Mouse (Mus musculus) thymus, adult 18-20 months (tissue): ENCODE measurements at regions not wholly inside any gene's neighbourhood (a gene's known extent, or its start where the extent isn't known, plus 50 kb on each side); places are given as distances from the start of the nearest gene placed in this dataset.

Experiments
- DNase-seq, 2 experiments: peaks; one replicate each; pipeline ENCODE4 v3.0.0; 2022; ENCODE audit warnings: mixed read lengths in 2 of 2

GRCm38 (mm10) chr1:121842381-121843075 lies 274.7 kb upstream of the Ddx18 start:
- DNase-seq, result no peak

DNA sequence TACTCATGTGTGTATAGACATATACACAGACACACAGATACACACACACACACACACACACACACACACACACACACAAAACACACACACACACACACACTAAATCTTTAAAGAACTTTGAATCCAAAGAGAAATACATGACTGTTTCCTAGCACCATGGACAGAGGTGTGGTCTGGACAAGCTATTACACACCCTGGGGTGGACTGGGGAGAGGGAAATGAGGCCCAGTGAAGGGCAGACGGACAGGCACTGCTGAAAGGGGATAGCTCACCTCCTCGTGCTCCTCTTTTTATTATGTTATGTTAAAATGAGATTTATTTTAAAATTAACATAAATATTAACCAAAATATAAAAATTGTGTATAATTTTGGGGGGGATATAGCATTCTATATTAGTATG lies 265.8 kb upstream of the Ddx18 start:
- no peak for DNase-seq

DNA sequence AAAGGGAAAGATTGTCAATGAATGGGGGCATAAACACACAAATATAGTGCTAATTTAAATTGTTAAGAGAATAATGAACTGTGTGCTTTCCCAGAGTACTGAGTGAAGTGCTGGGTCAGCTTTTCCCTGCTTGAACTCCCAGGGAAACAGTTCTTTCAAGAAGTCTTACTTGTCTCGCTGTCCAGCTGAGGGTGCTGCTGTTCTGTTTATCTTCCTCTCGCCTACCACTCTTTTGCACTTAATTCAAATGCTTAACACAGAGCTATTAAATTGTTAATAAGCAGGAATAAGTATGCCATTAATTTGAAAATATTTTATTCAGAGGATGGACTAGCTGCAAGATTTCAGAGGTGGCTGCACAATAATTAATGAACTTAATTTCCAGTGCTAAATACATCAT lies 262.5 kb upstream of the Ddx18 start:
- no peak for DNase-seq

- no peak for DNase-seq
Measured at GRCm38 (mm10) chr1:121822950-121823349, 255.2 kb upstream of the Ddx18 start.

- DNase-seq, result no peak
Measured at GRCm38 (mm10) chr1:121803338-121803737, 235.5 kb upstream of the Ddx18 start.

GRCm38 (mm10) chr1:121802476-121802875 lies 234.7 kb upstream of the Ddx18 start:
- DNase-seq, result no peak

GRCm38 (mm10) chr1:121798502-121798901 lies 230.7 kb upstream of the Ddx18 start:
- DNase-seq, result no peak

DNA sequence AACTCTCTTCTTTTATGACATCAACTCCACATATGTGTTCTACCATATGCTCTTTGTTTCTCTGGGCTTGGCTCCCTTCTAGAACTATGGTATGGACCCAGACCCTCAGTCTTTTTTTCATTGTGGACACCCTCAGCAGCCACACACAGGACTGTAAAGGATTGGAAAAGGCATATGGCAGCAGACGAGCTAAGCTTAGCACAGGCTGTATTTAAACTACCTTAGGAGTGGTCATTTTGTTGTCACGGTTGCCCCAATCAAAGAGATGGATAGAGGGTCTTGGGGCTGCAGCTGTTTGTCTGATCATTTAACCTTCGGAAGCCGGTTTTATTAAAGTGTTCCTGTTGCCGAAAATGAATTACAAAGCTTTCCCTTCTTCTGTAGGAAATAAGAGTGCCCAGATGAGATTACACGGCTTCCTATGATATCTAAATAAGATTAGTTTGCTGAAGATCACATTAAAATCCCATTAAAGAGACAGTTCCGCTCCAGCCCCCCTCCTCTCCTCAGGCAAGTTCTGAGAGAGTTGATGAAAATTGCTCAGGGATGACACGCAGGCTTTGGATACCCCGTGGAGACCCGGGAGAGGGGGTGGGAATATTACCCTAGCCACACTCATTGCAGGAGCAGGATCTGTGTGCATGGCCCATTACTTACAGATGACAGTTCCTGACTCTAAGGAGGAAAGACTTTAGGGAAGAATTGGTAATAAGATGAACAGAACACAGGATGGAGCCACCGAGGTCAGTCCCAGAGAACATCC lies 227.4 kb upstream of the Ddx18 start:
- no peak for DNase-seq

DNA sequence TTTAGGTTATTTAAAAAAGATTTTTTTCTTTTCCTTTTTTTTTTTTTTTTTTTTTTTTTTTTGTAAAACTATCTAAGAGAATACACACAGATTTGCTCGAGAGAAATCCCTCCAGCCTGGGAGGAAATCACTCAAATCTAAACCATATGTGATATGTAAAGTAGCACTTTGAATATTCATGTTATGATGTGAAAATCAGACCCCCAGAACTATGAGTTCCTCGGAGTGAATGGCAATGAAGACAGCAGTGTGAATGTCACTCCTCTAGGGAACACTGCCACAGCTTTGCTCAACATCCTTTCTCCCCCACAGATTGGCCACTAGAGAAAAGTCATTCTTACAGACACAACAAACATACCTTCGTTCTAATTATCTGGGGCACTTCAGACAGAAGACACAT lies 217.8 kb upstream of the Ddx18 start:
- no peak for DNase-seq

DNA sequence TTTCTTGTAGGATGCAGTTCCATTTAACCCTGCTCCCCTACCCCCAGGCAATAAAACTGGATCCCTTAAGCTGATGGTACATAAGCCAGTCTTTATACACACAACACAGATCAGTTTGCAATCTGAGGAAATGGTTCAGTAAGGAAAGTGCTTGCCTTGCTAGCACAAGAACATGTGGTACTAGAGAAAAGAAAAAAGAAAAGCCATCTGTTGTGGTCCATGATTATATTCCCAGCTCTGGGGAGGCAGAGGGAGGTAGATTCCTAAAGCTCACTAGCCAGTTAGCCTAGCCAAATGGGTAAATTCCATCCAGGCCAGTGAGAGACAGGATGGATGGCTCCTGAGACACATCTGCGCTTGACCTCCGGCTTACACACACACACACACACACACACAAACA lies 206.2 kb upstream of the Ddx18 start:
- DNase-seq, result no peak

DNA sequence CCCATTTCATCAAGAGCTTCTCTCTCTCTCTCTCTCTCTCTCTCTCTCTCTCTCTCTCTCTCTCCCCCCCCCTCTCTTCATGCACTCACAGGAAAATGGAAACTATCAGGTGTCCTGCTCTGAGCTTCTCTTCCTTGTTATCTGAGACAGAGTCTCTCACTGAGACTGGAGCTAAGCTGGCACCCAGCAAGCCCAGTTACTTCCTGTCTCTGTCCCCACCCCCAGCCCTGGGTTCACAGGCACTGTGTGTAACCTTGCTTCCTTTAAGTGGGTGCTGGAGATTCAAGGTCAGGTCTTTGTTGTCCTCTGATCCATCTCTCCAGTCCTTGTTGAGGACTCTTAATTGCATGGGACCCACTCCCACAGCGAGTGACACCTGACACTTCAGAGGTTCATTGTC lies 203.7 kb upstream of the Ddx18 start:
- DNase-seq, result peak in 1 of 2 experiments; percentile 5

DNA sequence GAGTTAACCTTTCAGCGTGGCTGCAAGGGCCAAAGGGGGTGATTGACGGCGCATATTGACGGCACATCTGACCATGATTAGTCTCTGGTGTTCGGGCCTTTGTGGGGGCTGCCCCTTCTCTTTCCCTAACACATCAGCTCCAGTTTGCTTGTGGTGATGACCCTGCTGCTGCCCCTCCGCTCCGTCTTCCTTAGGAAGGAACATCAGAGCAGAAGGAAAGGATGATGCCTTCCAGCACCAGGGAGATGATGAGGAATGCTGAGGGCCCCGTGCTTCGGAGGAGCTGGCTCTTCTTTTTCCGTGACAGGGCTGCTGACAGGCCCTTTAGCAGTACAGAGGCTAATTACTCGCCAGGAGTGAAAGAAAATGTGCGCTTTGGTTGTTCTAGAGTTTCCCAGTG lies 203.1 kb upstream of the Ddx18 start:
- no peak for DNase-seq

DNA sequence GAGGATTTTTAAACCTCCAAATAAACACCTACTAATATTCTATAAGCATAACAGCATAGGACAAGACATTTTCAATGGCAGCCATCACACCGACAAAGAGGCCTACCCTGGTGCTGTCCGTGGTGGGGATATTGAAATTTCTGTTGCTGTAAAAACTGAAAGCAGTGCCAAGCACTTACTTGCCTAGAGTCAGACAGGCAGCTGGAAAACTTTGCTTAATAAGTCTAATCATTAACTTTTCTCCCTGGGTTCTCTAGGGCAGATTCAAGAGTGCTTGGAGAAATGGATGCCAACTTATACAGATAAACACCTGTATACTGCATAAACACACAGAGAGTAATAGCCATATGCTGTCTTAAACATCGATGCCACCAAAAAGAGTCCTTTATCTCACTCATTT lies 192.3 kb upstream of the Ddx18 start:
- DNase-seq, result no peak

GRCm38 (mm10) chr1:121745181-121745580 lies 177.4 kb upstream of the Ddx18 start:
- DNase-seq, result no peak

DNA sequence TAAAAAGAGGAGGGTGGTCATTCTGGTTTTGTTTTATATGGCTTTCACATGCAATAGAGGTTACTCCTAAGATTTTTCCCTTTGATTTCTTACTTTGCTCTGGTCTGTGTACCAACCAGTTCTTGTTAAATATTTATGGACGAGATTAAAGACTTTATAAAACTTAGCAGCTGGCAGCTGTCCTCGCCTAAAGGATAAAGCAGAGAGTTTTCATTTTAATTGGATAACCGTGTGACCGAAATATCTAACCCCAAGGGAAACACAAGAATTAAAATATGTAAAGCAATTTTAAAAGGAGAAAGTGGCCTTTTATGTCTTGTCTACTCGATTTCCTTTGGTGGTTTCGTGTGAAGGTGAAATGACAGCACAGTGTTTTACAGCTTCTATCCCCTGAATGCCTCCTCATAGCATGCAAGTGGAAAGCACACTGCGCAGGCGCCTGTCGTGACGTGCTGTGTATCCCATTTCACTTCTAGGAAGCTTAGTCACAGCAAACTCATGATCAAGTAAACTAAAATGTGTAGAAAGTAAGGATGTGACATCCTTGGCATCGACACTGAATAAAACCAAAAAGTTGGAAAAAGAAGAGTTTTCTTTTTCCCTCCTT lies 167.4 kb upstream of the Ddx18 start:
- no peak for DNase-seq

DNA sequence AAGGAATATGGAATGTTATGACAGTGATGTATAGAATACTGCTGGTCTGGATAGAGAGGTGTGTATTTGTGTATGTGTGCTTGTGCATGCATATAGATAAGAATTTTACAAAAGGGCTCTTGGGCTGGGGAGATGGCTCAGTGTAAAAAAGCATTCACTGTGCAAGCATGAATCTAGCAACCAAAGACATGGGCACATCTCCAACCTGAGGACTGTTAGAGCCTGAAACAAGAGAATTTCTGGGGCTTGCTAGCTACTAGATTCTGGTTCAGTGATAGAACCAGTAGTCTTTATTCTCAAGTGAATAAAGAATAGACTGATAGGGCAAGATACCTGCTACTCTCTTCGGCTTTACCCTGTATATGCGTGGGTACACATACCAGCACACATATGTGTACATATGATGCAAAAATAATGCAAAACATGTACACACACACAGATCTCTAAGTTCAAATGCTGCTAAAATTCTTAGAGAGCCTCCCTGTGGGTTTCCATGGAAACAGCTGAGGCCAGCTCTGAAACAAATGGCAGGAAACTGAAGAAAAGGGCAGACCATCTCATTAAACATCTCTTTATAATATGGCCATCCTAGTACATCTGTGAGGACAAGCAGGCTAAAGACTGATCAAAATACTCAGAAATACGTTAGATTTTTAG lies 166.8 kb upstream of the Ddx18 start:
- no peak for DNase-seq

DNA sequence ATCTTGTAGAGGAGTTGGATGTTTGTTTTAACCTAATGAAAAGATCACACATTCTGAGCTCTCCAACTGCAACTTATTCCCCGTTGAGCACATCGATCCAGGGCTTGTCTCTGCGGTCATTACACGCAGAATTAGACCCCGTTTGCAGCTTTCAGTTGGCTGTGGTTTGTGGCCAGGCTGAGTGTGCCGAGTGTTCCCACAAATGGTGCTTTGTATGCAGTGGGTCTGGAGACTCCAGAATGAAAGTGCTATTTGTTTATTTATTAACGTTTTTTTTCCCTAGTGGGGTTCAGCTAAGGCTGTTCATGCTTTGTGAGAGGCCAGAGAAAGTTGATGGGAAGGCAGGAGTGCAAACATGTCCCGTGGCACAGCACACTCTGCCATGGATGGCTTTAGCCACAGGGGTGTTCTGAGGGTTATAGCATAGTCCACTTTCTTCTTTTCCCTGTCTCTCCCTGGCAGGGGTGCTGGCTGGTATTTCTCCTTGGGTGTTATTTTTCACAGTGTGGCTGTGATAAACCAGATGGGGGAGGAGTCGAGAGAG lies 141.6 kb upstream of the Ddx18 start:
- DNase-seq, result no peak

- peak in 1 of 2 experiments; percentile 9 for DNase-seq
Measured at GRCm38 (mm10) chr1:121708301-121708700, 140.5 kb upstream of the Ddx18 start.

GRCm38 (mm10) chr1:121701826-121702225 lies 134.0 kb upstream of the Ddx18 start:
- DNase-seq, result no peak

GRCm38 (mm10) chr1:121653901-121654300 lies 86.1 kb upstream of the Ddx18 start:
- no peak for DNase-seq

DNA sequence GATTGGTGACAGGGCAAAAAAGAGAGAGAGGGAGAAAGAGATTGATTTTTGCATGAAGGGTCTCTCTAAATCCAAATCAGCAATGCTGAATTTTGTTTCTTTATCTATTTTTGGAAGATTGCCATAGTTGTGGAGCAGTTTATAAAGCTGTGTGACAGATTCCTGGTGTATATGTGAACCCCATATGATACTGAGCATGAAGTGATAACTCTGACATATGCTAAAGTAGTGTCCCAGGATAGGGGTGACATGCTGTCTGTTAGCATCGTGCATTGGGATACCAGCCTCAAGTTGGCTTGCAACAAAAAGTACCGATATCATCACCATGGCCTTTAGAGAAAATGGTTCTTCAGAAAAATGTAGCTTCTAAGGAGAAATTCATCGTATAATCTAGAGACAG lies 82.3 kb upstream of the Ddx18 start:
- DNase-seq, result no peak

GRCm38 (mm10) chr1:121631466-121631865 lies 63.7 kb upstream of the Ddx18 start:
- no peak for DNase-seq

DNA sequence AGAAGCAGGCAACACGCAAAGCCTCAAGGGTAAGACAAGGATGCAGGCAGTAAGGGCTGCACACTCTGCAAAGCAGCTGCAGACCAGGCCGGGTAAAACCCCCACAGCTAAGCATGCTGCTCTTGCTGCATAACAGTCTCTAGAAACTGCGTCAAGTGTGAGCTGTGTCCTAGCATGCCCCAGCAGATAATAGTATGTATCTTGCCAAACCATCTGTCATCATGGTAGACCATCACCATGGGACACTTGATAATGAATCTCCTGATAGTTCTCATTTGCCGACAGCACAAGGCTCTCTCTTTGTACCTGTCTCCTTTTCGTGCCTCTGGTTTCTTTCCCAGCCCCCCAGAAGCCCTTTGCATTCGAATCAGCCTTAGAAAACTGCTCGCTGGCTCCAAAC lies 52.5 kb upstream of the Ddx18 start:
- DNase-seq, result no peak
